Mouse (Mus musculus) lung, adult 2 months (tissue): ENCODE measurements around the gene Zfp715. TPM values are rescaled to one million over a fixed set of nuclear protein-coding genes. Genes with fewer than 3 reads are reported as not detected.
A peak's percentile ranks its signal among the peaks of the same experiment; 100 is the strongest.
"Not testable (repeated sequence)": the region's sequence is repeated elsewhere in the genome, so short reads cannot be mapped to it uniquely, and the experiment has no call there.

Experiments
- DNase-seq: peaks from one replicate; pipeline ENCODE4 v3.0.0; 2022
- H3K4me1 ChIP-seq: fragments of 200-500 bp; 2 replicates; pipeline ENCODE4 v1.6.1; 2011; ENCODE audit warnings: low read length; ENCODE audit not compliant: control insufficient read depth, insufficient read depth
- H3K4me3 ChIP-seq: fragments of 200-500 bp; replicated peaks from 2 replicates; pipeline ENCODE3; 2011; ENCODE audit warnings: low read depth, mild to moderate bottlenecking, control low read depth, low read length; ENCODE audit errors: extremely low read depth
- CTCF ChIP-seq: fragments of 200-500 bp; IDR thresholded peaks from 2 replicates; pipeline ENCODE4 v1.5.1; 2011; ENCODE audit warnings: mild to moderate bottlenecking, low read length, control low read depth; ENCODE audit not compliant: insufficient read depth
- POLR2A ChIP-seq: fragments of 200-500 bp; IDR thresholded peaks from 2 replicates; pipeline ENCODE4 v1.6.1; 2011; ENCODE audit warnings: low read depth, mild to moderate bottlenecking, control low read depth, low read length, borderline replicate concordance; ENCODE audit errors: extremely low read depth
- WGBS: fragments of 180-500 bp; shearing (Covaris S2); methylation state at CpG from one replicate; pipeline ENCODE4 v1.1.7; 2018; 5-methylcytosine and 5-hydroxymethylcytosine counted together
- polyA plus RNA-seq: library from polyadenylated mRNA; depleted of rRNA; stranded (reverse); fragments of >200 nt; gene quantifications from 2 replicates; pipeline ENCODE4 v1.2.3, GENCODE M21; 2012; rRNA removed

The Zfp715 gene
- 4.9 and 6.9 TPM in 2 replicates for polyA plus RNA-seq

DNA sequence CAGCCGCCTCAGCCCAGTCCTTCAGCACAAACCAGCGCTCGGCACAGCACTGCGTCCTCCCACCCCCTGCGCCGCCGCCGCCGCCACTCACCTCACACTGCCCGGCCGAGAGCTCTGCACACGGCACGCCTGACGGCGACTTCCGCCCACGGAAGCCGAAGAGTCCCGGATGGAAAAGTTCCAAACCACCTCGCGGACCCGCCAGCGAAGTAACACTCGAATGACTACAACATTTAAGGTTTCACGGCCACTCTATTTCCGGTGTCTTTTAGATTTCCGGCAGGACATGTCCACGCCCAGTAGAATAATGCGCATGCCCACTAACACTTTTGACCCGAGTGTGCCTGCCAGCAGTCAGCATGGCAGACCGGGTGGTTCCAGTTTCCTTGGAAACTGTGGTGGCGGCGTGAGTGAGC, at the start of gene Zfp715:
Zfp715 (minus strand) TSS at position 282 of the 416 bp plus-strand sequence.
- DNase-seq: peak; percentile 87
- under 1% methylated on average over 33 of the region's 33 CpGs for WGBS
- peaks cover 23% of the 10 kb centered on the region for H3K4me1 ChIP-seq
- TF ChIP-seq CTCF: no peak
- peak; percentile 15; the same call in 1 of the 2 replicates for TF ChIP-seq POLR2A
- H3K4me3 ChIP-seq: peak within 1 kb of the TSS; percentile 67

DNA sequence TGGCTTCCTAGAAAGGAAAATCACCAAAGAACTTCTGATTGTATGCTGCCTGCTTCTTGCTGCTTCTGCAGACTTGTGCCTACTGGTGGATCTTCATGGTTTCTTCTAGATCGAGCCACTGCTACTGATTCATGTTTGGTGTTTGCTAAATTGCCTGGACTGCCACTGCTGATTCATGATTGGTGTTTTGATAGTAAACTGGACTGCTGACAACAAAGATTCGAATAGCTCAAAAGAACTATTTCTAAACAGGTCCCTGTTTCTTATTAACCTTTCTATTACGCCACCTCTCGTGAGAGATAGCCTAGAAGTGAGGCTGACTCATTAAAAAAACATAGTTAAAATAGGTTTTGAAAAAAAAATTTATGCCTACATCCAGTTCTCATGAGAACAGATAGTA, 48.9 kb upstream of the Zfp715 start:
- TF ChIP-seq POLR2A (no peak), CTCF (no peak)
- Histone ChIP-seq H3K4me1 (no peaks in the 10 kb centered on the region), H3K4me3 (no peak overlapping the region)
- DNase-seq: no peak
- 62% methylated on average over 4 of the region's 4 CpGs for WGBS

DNA sequence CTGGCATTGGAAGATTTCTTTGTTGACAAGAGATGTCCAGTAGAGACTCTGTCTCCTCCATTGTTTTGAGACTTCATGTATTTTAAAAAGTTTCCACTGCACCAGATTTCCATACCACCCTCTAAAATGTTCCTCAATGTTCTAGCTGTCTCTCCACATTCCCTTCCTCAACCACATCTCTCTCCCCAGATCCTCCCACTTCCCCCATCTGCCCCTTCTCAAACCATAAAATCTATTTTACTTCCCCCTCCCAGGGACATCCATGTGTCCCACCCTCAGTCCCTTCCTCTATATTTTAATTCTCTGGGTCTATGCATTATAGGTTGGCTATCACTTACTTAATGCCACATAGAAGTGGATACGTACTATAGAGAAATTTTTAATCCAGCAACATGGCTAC, 48.3 kb upstream of the Zfp715 start:
- 82% methylated on average over 1 of the region's 1 CpGs for WGBS
- no peak for DNase-seq
- TF ChIP-seq CTCF (no peak), POLR2A (no peak)

DNA sequence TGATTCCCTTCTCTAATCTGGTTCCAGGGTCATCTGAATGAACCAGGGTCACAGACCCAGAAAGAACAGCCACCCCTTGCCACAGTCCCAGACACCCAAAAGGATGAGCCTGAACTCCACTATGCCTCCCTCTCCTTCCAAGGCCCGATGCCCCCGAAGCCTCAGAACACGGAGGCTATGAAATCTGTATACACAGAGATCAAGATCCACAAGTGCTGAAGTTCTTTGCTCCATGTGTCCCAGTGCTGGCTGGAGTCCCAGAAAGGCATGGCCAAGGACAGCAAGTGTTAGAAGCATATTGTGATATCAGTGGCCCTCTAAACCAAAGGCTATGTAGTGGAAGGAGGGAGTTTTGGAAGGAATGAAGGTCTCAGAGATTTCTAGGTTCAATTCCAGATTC, 45.5 kb upstream of the Zfp715 start:
- no peak for DNase-seq
- H3K4me3 ChIP-seq: no peak overlapping the region
- TF ChIP-seq POLR2A: no peak
- WGBS: 82% methylated on average over 3 of the region's 3 CpGs
- H3K4me1 ChIP-seq: no peaks in the 10 kb centered on the region

More for the DNA sequence above, 48.3 kb upstream of the Zfp715 start:
- no peaks in the 10 kb centered on the region for H3K4me1 ChIP-seq
- no peak overlapping the region for H3K4me3 ChIP-seq

DNA sequence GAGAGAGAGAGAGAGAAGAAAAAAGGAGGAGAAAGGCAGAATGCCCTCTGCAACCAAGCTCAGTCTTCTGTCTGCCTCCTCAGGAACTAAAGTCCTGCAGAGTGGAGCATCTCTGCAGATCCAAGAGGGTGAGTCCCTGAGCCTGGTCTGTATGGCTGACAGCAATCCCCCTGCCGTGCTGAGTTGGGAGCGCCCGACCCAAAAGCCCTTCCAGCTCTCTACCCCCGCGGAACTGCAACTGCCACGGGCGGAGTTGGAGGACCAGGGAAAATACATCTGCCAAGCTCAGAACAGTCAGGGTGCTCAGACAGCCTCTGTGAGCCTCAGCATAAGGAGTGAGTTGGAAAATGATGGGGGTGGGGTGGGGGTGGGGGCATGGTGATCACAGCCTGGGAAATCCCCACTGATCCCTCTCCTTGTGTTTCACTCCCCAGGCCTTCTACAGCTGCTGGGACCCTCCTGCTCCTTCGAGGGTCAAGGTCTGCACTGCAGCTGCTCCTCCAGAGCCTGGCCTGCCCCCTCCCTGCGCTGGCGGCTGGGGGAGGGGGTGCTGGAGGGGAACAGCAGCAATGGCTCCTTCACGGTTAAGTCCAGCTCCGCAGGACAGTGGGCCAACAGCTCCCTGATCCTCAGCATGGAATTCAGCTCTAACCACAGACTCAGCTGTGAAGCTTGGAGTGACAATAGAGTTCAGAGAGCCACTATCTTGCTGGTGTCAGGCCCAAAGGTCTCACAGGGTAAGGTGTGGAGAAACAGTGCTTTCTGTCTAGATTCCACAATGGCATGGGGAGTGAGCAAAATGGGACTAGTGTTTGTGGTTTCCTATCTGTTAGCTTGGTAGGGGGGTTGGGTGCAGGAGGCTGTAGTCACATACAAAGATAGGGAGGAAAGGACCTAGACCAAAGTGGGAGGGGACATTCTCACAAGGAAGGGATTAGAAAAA, 42.1 kb upstream of the Zfp715 start:
- 20% methylated on average over 12 of the region's 12 CpGs for WGBS
- Histone ChIP-seq H3K4me1 (no peaks in the 10 kb centered on the region), H3K4me3 (no peak overlapping the region)
- TF ChIP-seq POLR2A: no peak
- no peak for DNase-seq

DNA sequence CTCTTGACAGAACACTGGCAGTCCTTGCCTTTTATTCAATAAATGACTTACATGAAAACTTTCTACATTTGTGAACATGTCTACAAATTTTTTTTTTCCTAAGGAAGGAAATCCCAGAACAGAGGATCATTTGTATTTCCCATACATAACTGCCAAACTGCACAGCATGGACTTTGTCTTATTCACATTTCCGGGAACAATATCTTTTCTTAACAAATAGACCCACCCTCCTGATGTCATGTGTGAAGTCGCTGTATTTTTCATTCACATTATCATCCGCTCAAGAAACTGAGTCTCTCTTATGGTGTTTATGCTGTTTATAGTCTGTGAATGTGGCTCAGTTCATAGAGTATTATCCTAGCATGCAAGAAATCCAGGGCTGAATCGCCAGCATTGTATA, 40.7 kb upstream of the Zfp715 start:
- Histone ChIP-seq H3K4me1 (no peaks in the 10 kb centered on the region), H3K4me3 (no peak overlapping the region)
- 58% methylated on average over 4 of the region's 4 CpGs for WGBS
- DNase-seq: no peak
- TF ChIP-seq POLR2A (no peak), CTCF (no peak)

DNA sequence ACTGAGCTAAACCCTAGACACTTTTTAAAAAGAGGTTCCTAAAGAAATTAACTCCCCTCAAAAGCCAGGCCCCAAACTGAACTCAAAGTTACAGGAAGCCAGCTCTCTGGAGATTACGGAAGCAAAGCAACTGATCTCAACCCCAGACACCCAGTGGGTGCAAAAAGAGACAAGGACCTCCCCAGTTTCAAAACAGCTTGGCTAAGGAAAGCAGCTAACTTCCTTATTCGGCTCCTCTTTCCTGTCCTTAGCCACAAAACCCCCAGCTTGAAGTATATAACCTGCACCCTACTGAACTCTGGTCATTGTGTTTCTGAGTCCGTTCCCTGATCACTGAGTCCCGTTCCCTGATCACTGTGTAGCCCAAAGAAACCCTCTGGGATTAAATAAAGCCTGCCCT, 40.0 kb upstream of the Zfp715 start:
- no peak overlapping the region for H3K4me3 ChIP-seq
- TF ChIP-seq POLR2A (no peak), CTCF (no peak)
- DNase-seq: no peak
- WGBS: 46% methylated on average over 4 of the region's 4 CpGs
- H3K4me1 ChIP-seq: no peaks in the 10 kb centered on the region

DNA sequence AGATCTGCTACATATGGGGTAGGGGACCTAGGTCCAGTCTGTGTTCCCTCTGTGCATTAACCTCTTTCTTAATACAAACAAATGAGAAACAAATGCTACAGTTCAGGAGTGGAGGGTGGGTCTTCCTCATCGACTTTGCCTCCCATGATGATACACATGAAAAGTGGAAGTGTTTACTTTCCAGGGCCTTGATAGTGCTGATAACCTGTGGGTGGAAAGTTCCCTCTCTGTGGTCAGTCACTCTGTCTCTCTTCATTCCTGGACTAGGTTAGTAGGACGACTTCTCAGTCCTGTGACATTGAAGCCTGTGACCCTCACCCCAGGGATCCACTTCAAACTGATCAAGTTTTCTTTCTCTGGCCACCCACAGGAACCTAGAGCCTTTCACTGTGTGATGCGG, 38.1 kb upstream of the Zfp715 start, which contains the start of gene Siglecf:
Siglecf (plus strand) TSS at position 188 of the 400 bp plus-strand sequence.
- TF ChIP-seq CTCF (no peak), POLR2A (no peak)
- no peak within 1 kb of the TSS for H3K4me3 ChIP-seq
- DNase-seq: no peak
- H3K4me1 ChIP-seq: no peaks in the 10 kb centered on the region
- WGBS: 37% methylated on average over 3 of the region's 3 CpGs

DNA sequence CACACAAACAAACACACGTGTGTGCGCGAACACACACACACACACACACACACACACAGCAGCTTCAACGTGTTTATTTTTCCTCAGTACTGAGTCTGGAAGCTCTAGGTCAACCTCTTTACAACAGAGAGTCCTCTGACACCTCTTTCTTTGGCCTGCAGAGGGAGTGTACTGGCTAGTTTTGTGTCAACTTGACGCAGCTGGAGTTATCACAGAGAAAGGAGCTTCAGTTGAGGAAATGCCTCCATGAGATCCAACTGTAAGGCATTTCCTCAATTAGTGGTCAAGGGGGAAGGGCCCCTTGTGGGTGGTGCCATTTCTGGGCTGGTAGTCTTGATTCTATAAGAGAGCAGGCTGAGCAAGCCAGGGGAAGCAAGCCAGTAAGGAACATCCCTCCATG, 36.5 kb upstream of the Zfp715 start:
- 58% methylated on average over 5 of the region's 5 CpGs for WGBS
- DNase-seq, H3K4me3 ChIP-seq, H3K4me1 ChIP-seq: not testable (repeated sequence)

DNA sequence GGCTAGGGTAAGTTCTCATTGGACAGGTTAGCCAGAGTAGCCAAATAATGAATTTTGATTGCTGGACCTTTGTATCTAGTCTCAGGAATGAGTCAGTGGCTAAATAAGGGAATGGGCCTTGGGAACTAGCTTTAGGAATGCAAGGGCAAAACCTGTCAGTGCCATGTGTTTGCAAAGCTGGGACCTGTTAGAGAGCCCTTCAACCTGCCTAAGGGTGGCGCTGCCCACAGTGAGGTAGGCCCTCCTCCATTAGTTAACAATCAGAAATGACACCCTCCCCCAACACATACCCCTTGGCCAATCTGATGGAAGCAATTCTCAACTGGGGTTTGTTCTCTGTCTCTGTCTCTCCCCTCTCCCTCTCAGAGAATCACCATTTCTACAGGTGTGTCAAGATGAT, 33.5 kb upstream of the Zfp715 start:
- 82% methylated on average over 1 of the region's 1 CpGs for WGBS
- no peak for TF ChIP-seq CTCF
- H3K4me1 ChIP-seq: no peaks in the 10 kb centered on the region
- DNase-seq: no peak
- no peak overlapping the region for H3K4me3 ChIP-seq

DNA sequence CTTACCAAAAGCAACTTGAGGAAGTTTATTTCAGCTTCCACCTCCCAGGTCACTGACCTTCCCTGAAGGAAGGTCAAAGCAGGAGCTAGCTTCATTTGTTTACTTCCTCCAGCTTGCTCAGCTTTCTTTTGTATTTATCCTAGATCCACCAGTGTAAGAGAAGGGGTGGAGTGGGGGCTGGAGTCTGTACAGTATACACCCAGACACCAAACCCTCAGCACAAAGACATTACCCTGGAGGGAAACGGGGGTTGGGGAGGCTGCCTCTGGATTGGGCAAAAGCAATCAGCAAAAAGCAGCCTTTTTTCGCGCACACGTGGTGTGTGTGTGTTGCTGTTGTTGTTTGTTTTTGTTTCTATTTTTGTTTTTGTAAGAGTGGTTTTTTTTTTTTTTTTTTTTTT, 33.1 kb upstream of the Zfp715 start:
- H3K4me1 ChIP-seq: no peaks in the 10 kb centered on the region
- 67% methylated on average over 4 of the region's 4 CpGs for WGBS

More for the DNA sequence above, 33.1 kb upstream of the Zfp715 start:
- H3K4me3 ChIP-seq: no peak overlapping the region
- no peak for DNase-seq
- TF ChIP-seq POLR2A (no peak), CTCF (no peak)
